Mouse (Mus musculus): ENCODE data around the gene Olfr1115.
"Not testable (repeated sequence)": the region's sequence is repeated elsewhere in the genome, so short reads cannot be mapped to it uniquely, and the experiment has no call there.

DNA sequence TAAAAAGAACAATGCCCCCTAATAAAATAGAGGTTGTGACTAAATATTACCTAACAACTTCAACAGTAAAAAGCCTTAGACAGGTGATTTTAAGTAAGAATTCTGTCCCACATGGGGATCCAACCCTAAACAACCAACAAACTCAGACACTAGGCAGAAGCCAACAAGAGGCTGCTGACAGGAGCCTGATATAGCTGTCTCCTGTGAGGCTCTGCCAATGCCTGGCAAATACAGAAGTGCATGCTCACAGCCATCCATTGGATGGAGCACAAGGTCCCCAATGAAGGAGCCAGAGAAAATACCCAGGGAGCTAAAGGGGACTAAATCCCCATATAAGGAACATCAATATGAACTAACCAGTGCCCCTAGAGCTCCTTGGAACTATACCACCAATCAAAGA lies 46.2 kb downstream of the Olfr1115 start:
- TF ChIP-seq GATA1 (IDR thresholded peaks at IDR 0.05; ENCODE audit: borderline replicate concordance, low read length); FLI1 (IDR thresholded peaks at IDR 0.05; ENCODE audit: low read length): not testable (repeated sequence)

Measured in megakaryocyte, embryonic 14.5 days (primary cell).